Mouse (Mus musculus) megakaryocyte, embryonic 14.5 days (primary cell): ENCODE data around the gene Hps4.

ENCODE experiments used
- FLI1 ChIP-seq: IDR thresholded peaks from 2 replicates; pipeline ENCODE4 v1.6.1; 2012; ENCODE audit warnings: low read length, inconsistent platforms, mixed read lengths
- GATA1 ChIP-seq: IDR thresholded peaks from 3 replicates; pipeline ENCODE4 v1.6.1; 2012; ENCODE audit warnings: mixed read lengths, low read length, inconsistent platforms, borderline replicate concordance

DNA sequence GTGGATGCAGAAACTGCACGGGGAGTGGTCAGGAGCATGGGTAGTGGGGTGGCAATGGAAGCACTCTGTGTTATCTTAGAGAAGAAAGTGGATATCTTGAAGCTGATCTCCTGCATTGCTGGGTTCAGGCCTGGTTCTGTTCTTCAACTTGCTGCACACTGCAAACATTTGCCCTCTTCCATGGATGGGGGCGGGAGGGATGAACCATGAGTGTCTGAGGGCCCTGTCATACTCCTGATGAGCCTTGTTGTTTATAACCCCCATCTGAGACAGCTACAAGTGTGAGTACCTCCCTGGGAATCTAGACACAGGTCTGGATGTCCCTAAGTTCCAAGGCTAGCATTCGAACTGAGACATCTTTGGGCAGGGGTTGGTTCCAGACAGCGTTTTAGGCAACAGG, 21.5 kb upstream of the Hps4 start:
- TF ChIP-seq GATA1 (no peak), FLI1 (no peak)
